Mouse (Mus musculus) erythroblast, embryonic 14.5 days (primary cell): ENCODE data around the gene Rxrb.

Source experiments
- GATA1 ChIP-seq: IDR thresholded peaks from 2 replicates; pipeline ENCODE4 v1.6.1; 2012; ENCODE audit warnings: low read length, inconsistent platforms, mixed read lengths
- TAL1 ChIP-seq: IDR thresholded peaks from 3 replicates; pipeline ENCODE4 v1.6.1; 2012; ENCODE audit warnings: low read length, inconsistent platforms, mixed read lengths

- TF ChIP-seq GATA1 (no peak), TAL1 (no peak)
These were observed 2.5 kb downstream of the Rxrb start for GRCm38 (mm10) chr17:34034064-34034463.
